Mouse (Mus musculus): Measurements from ENCODE around the gene Fam166b. TPM values are rescaled to one million over a fixed set of nuclear protein-coding genes. Genes with fewer than 3 reads are reported as not detected.

The Fam166b gene
- polyA plus RNA-seq, 1 experiment, result 0.59 TPM

DNA sequence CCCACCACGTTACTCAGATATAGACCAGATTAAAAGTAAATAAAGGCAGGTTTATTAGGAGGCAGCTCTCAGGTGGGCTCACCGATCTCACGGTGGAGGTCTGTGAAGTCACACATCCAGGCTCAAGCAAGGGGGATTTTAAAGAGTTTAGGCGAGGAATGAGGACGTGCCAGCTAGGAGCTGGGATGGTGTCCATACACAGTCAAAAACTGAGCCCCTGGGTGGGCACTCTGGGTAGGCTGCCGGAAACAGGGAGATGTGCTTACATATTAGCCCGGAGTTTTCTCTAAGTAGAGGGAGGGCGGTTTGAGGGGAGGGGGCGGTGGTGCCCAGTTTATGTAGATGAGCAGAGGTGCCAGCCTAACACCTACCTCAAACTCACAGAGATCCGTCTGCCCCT lies 48.0 kb downstream of the Fam166b start:
- no peak for DNase-seq (ENCODE audit: low spot score)

DNA sequence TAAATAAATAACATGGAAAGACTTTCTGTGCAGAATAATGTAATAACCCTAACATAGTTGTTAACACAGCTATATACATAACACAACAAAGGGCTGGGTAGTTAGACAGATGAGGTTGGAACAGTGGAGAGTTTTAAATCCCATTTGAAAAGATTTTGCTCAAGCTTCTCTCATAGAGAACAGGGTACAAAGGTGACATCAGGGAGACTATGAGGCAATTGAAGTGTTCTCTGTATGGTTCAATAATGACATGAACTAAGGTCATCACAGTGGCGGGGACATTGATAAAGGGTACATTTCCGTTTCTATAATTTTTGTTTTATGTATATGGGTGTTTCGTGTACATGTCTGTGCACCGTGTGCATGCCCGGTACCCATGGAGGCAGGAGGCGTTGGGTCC lies 49.3 kb downstream of the Fam166b start:
- DNase-seq (ENCODE audit: low spot score), result no peak

Other genes with a start within 250 kb of the Fam166b start
- gene Atp8b5, start 162.0 kb downstream of the Fam166b start, polyA plus RNA-seq (2012; rRNA removed), result 0.58 and 0.65 TPM in 2 replicates
- 22.3 and 43.1 TPM in 2 replicates for gene Rusc2, start 47.2 kb downstream of the Fam166b start, polyA plus RNA-seq (2012; rRNA removed)
- gene Tesk1, start 12.8 kb upstream of the Fam166b start, polyA plus RNA-seq (2012; rRNA removed), result 25.8 and 34.2 TPM in 2 replicates
- 2.4 and 4.6 TPM in 2 replicates for gene Cd72, start 25.5 kb upstream of the Fam166b start, polyA plus RNA-seq (2012; rRNA removed)
- gene Sit1, start 54.6 kb upstream of the Fam166b start, polyA plus RNA-seq (2012; rRNA removed), result 0.22 and 0.41 TPM in 2 replicates
- 272 and 290 TPM in 2 replicates for gene Ccdc107, start 63.8 kb upstream of the Fam166b start, polyA plus RNA-seq (2012; rRNA removed)
- 14.7 and 26.0 TPM in 2 replicates for gene Arhgef39, start 70.6 kb upstream of the Fam166b start, polyA plus RNA-seq (2012; rRNA removed)
- gene Car9, start 77.8 kb upstream of the Fam166b start, polyA plus RNA-seq (2012; rRNA removed), result 1.3 and 1.9 TPM in 2 replicates
- gene Tpm2, start 94.6 kb upstream of the Fam166b start, polyA plus RNA-seq (2012; rRNA removed), result 3,808 and 5,340 TPM in 2 replicates
- gene Creb3, start 133.2 kb upstream of the Fam166b start, polyA plus RNA-seq (2012; rRNA removed), result 57.7 and 77.0 TPM in 2 replicates
- 124 and 153 TPM in 2 replicates for gene Tln1, start 133.6 kb upstream of the Fam166b start, polyA plus RNA-seq (2012; rRNA removed)
- 34.9 and 35.1 TPM in 2 replicates for gene Rgp1, start 149.6 kb upstream of the Fam166b start, polyA plus RNA-seq (2012; rRNA removed)
- 15.1 and 16.8 TPM in 2 replicates for gene Gba2, start 149.7 kb upstream of the Fam166b start, polyA plus RNA-seq (2012; rRNA removed)
- 0.44 TPM in 1 of 2 replicates, not detected in the other for gene Msmp, start 155.4 kb upstream of the Fam166b start, polyA plus RNA-seq (2012; rRNA removed)
- 54.7 and 69.7 TPM in 2 replicates for gene Npr2, start 202.8 kb upstream of the Fam166b start, polyA plus RNA-seq (2012; rRNA removed)
- gene Spag8, start 224.5 kb upstream of the Fam166b start, polyA plus RNA-seq (2012; rRNA removed), result 1.0 and 1.3 TPM in 2 replicates
- gene Hint2, start 227.3 kb upstream of the Fam166b start, polyA plus RNA-seq (2012; rRNA removed), result 107 and 112 TPM in 2 replicates
- 8.3 and 12.6 TPM in 2 replicates for gene Tmem8b, start 239.8 kb upstream of the Fam166b start, polyA plus RNA-seq (2012; rRNA removed)
- gene Fam221b, start 240.0 kb upstream of the Fam166b start, polyA plus RNA-seq (2012; rRNA removed), result 0.41 and 0.51 TPM in 2 replicates

All from urinary bladder, adult 2 months (tissue).